Mouse (Mus musculus) thymus, adult 2 months (tissue): ENCODE data around the gene Nt5c1b. TPM values are rescaled to one million over a fixed set of nuclear protein-coding genes. Genes with fewer than 3 reads are reported as not detected.

Experiments
- DNase-seq: peaks from one replicate; pipeline ENCODE4 v3.0.0; 2021
- H3K27ac ChIP-seq: fragments of 200-500 bp; 2 replicates; pipeline ENCODE4 v1.5.1; 2012; ENCODE audit warnings: low read length, control low read depth; ENCODE audit not compliant: control insufficient read depth, insufficient read depth
- H3K27me3 ChIP-seq: fragments of 200-500 bp; 2 replicates; pipeline ENCODE4 v1.6.1; 2012; ENCODE audit warnings: mild to moderate bottlenecking, low read length, moderate library complexity, mixed read lengths; ENCODE audit not compliant: control insufficient read depth, insufficient read depth
- H3K36me3 ChIP-seq: fragments of 200-500 bp; 2 replicates; pipeline ENCODE4 v1.6.1; 2012; ENCODE audit warnings: mild to moderate bottlenecking, low read length, moderate library complexity; ENCODE audit not compliant: control insufficient read depth, insufficient read depth
- H3K4me1 ChIP-seq: fragments of 200-500 bp; replicated peaks from 2 replicates; pipeline ENCODE4 v1.6.1; 2012; ENCODE audit warnings: low read length; ENCODE audit not compliant: control insufficient read depth, insufficient read depth
- H3K4me3 ChIP-seq: fragments of 200-500 bp; 2 replicates; pipeline ENCODE4 v1.5.1; 2012; ENCODE audit warnings: mild to moderate bottlenecking, low read length, control low read depth, moderate library complexity; ENCODE audit not compliant: control insufficient read depth, insufficient read depth
- CTCF ChIP-seq: fragments of 200-500 bp; IDR thresholded peaks from 2 replicates; pipeline ENCODE4 v1.5.1; 2012; ENCODE audit warnings: mild to moderate bottlenecking, control low read depth, low read length, moderate library complexity, borderline replicate concordance; ENCODE audit not compliant: control insufficient read depth, poor library complexity, insufficient read depth; ENCODE audit errors: extremely low read depth
- POLR2A ChIP-seq: fragments of 200-500 bp; IDR thresholded peaks from 2 replicates; pipeline ENCODE4 v1.6.1; 2012; ENCODE audit warnings: mild to moderate bottlenecking, low read length, control low read depth, moderate library complexity; ENCODE audit not compliant: control insufficient read depth, poor library complexity, insufficient read depth; ENCODE audit errors: extremely low read depth
- WGBS: fragments of 180-500 bp; shearing (Covaris S2); methylation state at CpG from one replicate; pipeline ENCODE4 v1.1.7; 2018; 5-methylcytosine and 5-hydroxymethylcytosine counted together
- polyA plus RNA-seq: library from polyadenylated mRNA; depleted of rRNA; stranded (reverse); fragments of >200 nt; gene quantifications from 2 replicates; pipeline ENCODE4 v1.2.3, GENCODE M21; 2012; rRNA removed

Gene Nt5c1b
- polyA plus RNA-seq, 1 experiment: 0.11 TPM

GRCm38 (mm10) chr12:10425982-10426863 lies 56.5 kb downstream of the Nt5c1b start:
- WGBS: 85% methylated on average over 9 of the region's 9 CpGs

GRCm38 (mm10) chr12:10430999-10431398 lies 61.2 kb downstream of the Nt5c1b start:
- no peaks in the 10 kb centered on the region for H3K4me1 ChIP-seq
- TF ChIP-seq CTCF: no peak
- no peak for TF ChIP-seq POLR2A
- H3K36me3 ChIP-seq: no peaks in the 10 kb centered on the region
- no peak for DNase-seq
- H3K27ac ChIP-seq: no peak overlapping the region
- no peaks in the 10 kb centered on the region for H3K27me3 ChIP-seq
- no peak overlapping the region for H3K4me3 ChIP-seq
- WGBS: 96% methylated on average over 1 of the region's 1 CpGs

More at GRCm38 (mm10) chr12:10425982-10426863, 56.5 kb downstream of the Nt5c1b start:
- no peaks in the 10 kb centered on the region for H3K27me3 ChIP-seq
- no peak overlapping the region for H3K27ac ChIP-seq
- no peaks in the 10 kb centered on the region for H3K4me1 ChIP-seq
- no peak overlapping the region for H3K4me3 ChIP-seq
- no peaks in the 10 kb centered on the region for H3K36me3 ChIP-seq
- no peak for TF ChIP-seq POLR2A
- no peak for TF ChIP-seq CTCF
- DNase-seq: no peak

- DNase-seq: peak; percentile 51
Observed at GRCm38 (mm10) chr12:10438054-10439001, 68.6 kb downstream of the Nt5c1b start.

More at GRCm38 (mm10) chr12:10438054-10439001, 68.6 kb downstream of the Nt5c1b start:
- Histone ChIP-seq H3K4me3 (no peak overlapping the region), H3K27me3 (no peaks in the 10 kb centered on the region), H3K27ac (no peak overlapping the region), H3K36me3 (no peaks in the 10 kb centered on the region), H3K4me1 (no peaks in the 10 kb centered on the region)
- TF ChIP-seq POLR2A (no peak), CTCF (0 out of 2 replicates have a peak, but pooled peaks have one; percentile 40)
- 40% methylated on average over 15 of the region's 15 CpGs for WGBS

Other genes starting within 250 kb of the Nt5c1b start
- 11.0 and 11.5 TPM in 2 replicates for gene Rdh14, start 20.8 kb downstream of the Nt5c1b start, polyA plus RNA-seq